Mouse (Mus musculus) embryonic facial prominence, embryonic 14.5 days (tissue): ENCODE data around the gene Ift20. TPM values are rescaled to one million over a fixed set of nuclear protein-coding genes. Genes with fewer than 3 reads are reported as not detected.

Experiments
- ATAC-seq: fragments of 200-750 bp; cut with Nextera tagmentation; 2 replicates; pipeline ENCODE4 v1.8.0; 2017; ENCODE audit warnings: low read depth, moderate number of reproducible peaks, moderate TSS enrichment
- DNase-seq: peaks from one replicate; pipeline ENCODE4 v3.0.0-alpha.2; 2015; ENCODE audit warnings: low spot score
- H3K27ac ChIP-seq: fragments of 300-500 bp; sonication (generic); replicated peaks from 2 replicates; pipeline ENCODE4 v1.5.1; 2014; ENCODE audit warnings: low read depth, mild to moderate bottlenecking, low read length, moderate library complexity
- H3K27me3 ChIP-seq: fragments of 300-500 bp; sonication (generic); replicated peaks from 2 replicates; pipeline ENCODE4 v1.6.1; 2014; ENCODE audit warnings: low read length; ENCODE audit not compliant: control insufficient read depth, insufficient read depth
- H3K36me3 ChIP-seq: fragments of 300-500 bp; sonication (generic); 2 replicates; pipeline ENCODE4 v1.6.1; 2014; ENCODE audit warnings: low read length, mixed read lengths; ENCODE audit not compliant: control insufficient read depth, insufficient read depth
- H3K4me1 ChIP-seq: fragments of 300-500 bp; sonication (generic); 2 replicates; pipeline ENCODE4 v1.6.1; 2014; ENCODE audit warnings: antibody characterized with exemption, low read length; ENCODE audit not compliant: control insufficient read depth, insufficient read depth
- H3K4me2 ChIP-seq: fragments of 300-500 bp; sonication (generic); 2 replicates; pipeline ENCODE4 v1.6.1; 2014; ENCODE audit warnings: low read depth, mild to moderate bottlenecking, low read length, moderate library complexity, mixed read lengths
- H3K4me3 ChIP-seq: fragments of 300-500 bp; sonication (generic); 2 replicates; pipeline ENCODE4 v1.5.1; 2014; ENCODE audit warnings: low read depth, mild to moderate bottlenecking, low read length
- H3K9ac ChIP-seq: fragments of 300-500 bp; sonication (generic); 2 replicates; pipeline ENCODE4 v1.6.1; 2014; ENCODE audit warnings: low read depth, mild to moderate bottlenecking, low read length, moderate library complexity, mixed read lengths
- H3K9me3 ChIP-seq: fragments of 300-500 bp; sonication (generic); 2 replicates; pipeline ENCODE4 v1.6.1; 2016; ENCODE audit warnings: low read length; ENCODE audit not compliant: control insufficient read depth
- WGBS: fragments of 180-500 bp; shearing (Covaris S2); extraction: QIAGEN DNeasy Blood & Tissue Kit; methylation state at CpG from one replicate; pipeline ENCODE4 v1.1.7; 2014; 5-methylcytosine and 5-hydroxymethylcytosine counted together
- polyA plus RNA-seq: library from polyadenylated mRNA; unstranded; fragments of >200 nt; fragmentation: Nextera tagmentation; extraction: Ambion mirVana; gene quantifications from 2 replicates; pipeline ENCODE4 v1.2.1, GENCODE M21; 2014

Ift20 gene
- polyA plus RNA-seq, result 172 and 178 TPM in 2 replicates

GRCm38 (mm10) chr11:78536080-78536689 is at the start of gene Ift20, which contains the start of gene Tnfaip1:
Ift20 (plus strand) TSS chr11:78536361.
Tnfaip1 (minus strand) TSS chr11:78536332.
- WGBS, result under 1% methylated on average over 47 of the region's 52 CpGs

GRCm38 (mm10) chr11:78488168-78488567 is 48.0 kb upstream of the Ift20 start:
- peaks cover 54% of the 10 kb centered on the region for H3K27me3 ChIP-seq
- H3K9ac ChIP-seq, result no peak overlapping the region
- DNase-seq (peak; percentile 40), ATAC-seq (no peak; the same call in 1 of the 2 replicates)
- no peak overlapping the region for H3K27ac ChIP-seq
- H3K4me2 ChIP-seq, result no peak overlapping the region
- H3K4me3 ChIP-seq, result no peak overlapping the region
- H3K36me3 ChIP-seq, result no peaks in the 10 kb centered on the region
- under 1% methylated on average over 8 of the region's 8 CpGs for WGBS
- no peaks in the 10 kb centered on the region for H3K4me1 ChIP-seq
- no peaks in the 10 kb centered on the region for H3K9me3 ChIP-seq

More at GRCm38 (mm10) chr11:78536080-78536689, at the start of gene Ift20, which contains the start of gene Tnfaip1:
- H3K4me3 ChIP-seq, result peak within 1 kb of the TSS; percentile 73
- H3K9me3 ChIP-seq, result no peaks in the 10 kb centered on the region
- DNase-seq, result peak; percentile 100
- peak; percentile 99 for ATAC-seq
- H3K4me2 ChIP-seq, result peak within 1 kb of the TSS; percentile 84
- peak within 1 kb of the TSS; percentile 83 for H3K9ac ChIP-seq
- no peaks in the 10 kb centered on the region for H3K27me3 ChIP-seq
- H3K36me3 ChIP-seq, result peaks cover 35% of the 10 kb centered on the region
- H3K27ac ChIP-seq, result peak within 1 kb of the TSS; percentile 95
- peaks cover 16% of the 10 kb centered on the region for H3K4me1 ChIP-seq

DNA sequence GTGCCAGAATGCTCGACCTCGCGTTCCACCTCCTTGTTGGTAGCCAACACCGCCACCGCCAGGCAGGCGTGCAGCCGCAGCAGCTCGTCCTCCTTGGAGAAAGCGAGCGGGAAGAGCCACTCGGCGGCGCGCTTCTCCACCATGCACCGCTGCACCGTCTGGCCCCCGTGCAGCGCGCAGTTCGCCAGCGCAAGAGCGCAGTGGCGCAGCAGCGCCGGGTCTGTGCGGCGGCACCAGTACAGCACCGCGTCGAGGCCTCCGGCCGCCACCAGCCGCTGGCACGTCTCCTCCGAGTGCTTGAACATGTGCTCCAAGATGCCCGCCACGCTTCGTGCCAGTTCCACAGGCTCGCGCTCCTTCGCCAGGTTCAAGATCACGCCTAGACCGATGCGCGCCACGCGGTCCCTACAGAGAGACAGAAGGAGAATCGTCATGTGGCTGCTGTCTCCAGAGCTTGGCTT is 45.4 kb upstream of the Ift20 start:
- peak; percentile 63 for ATAC-seq
- Histone ChIP-seq H3K36me3 (no peaks in the 10 kb centered on the region), H3K27me3 (peaks cover 57% of the 10 kb centered on the region), H3K9ac (0 out of 2 replicates have a peak overlapping the region, but pooled peaks have one; percentile 10), H3K27ac (no peak overlapping the region), H3K4me3 (peak overlapping the region; percentile 28), H3K4me2 (peak overlapping the region; percentile 49), H3K4me1 (no peaks in the 10 kb centered on the region), H3K9me3 (no peaks in the 10 kb centered on the region)
- peak; percentile 59 for DNase-seq
- 12% methylated on average over 34 of the region's 48 CpGs for WGBS

GRCm38 (mm10) chr11:78495904-78496303 is 40.3 kb upstream of the Ift20 start:
- Histone ChIP-seq H3K27ac (no peak overlapping the region), H3K36me3 (no peaks in the 10 kb centered on the region), H3K4me3 (no peak overlapping the region), H3K9me3 (no peaks in the 10 kb centered on the region), H3K27me3 (peaks cover 35% of the 10 kb centered on the region), H3K9ac (no peak overlapping the region), H3K4me2 (no peak overlapping the region), H3K4me1 (peaks cover 12% of the 10 kb centered on the region; the same call in 1 of the 2 replicates)
- no peak for ATAC-seq
- WGBS, result 4% methylated on average over 6 of the region's 6 CpGs
- DNase-seq, result peak; percentile 69

DNA sequence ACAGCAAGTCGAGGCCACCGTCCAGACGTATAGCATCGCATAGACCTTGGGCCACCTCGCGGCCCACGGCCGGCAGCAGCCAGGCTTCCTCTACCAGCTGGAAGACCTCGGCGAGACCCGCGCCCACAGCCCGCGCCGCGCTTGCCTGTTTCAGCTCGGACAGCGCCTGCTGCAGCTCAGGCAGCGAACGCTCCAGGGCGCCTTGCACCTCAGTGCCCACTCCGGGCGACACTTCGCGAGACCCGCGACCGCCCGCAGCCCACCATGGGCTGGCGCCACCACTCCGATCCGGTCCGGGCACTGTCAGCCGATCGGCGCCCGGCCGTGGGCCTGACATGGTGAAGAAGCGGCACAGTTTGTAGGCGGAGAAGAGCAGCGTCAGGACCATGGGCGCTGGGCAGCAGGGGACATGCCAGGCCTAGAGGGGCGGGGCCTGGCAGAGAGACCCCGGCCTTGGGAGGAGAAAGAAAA is 39.1 kb upstream of the Ift20 start:
- Histone ChIP-seq H3K9ac (peak overlapping the region; percentile 60), H3K4me1 (peaks cover 12% of the 10 kb centered on the region; the same call in 1 of the 2 replicates), H3K27ac (0 out of 2 replicates have a peak overlapping the region, but pooled peaks have one; percentile 10), H3K36me3 (no peaks in the 10 kb centered on the region), H3K4me3 (peak overlapping the region; percentile 50), H3K4me2 (peak overlapping the region; percentile 97), H3K9me3 (no peaks in the 10 kb centered on the region), H3K27me3 (peaks cover 28% of the 10 kb centered on the region)
- WGBS, result under 1% methylated on average over 42 of the region's 44 CpGs
- DNase-seq (peak; percentile 22), ATAC-seq (peak; percentile 50)

DNA sequence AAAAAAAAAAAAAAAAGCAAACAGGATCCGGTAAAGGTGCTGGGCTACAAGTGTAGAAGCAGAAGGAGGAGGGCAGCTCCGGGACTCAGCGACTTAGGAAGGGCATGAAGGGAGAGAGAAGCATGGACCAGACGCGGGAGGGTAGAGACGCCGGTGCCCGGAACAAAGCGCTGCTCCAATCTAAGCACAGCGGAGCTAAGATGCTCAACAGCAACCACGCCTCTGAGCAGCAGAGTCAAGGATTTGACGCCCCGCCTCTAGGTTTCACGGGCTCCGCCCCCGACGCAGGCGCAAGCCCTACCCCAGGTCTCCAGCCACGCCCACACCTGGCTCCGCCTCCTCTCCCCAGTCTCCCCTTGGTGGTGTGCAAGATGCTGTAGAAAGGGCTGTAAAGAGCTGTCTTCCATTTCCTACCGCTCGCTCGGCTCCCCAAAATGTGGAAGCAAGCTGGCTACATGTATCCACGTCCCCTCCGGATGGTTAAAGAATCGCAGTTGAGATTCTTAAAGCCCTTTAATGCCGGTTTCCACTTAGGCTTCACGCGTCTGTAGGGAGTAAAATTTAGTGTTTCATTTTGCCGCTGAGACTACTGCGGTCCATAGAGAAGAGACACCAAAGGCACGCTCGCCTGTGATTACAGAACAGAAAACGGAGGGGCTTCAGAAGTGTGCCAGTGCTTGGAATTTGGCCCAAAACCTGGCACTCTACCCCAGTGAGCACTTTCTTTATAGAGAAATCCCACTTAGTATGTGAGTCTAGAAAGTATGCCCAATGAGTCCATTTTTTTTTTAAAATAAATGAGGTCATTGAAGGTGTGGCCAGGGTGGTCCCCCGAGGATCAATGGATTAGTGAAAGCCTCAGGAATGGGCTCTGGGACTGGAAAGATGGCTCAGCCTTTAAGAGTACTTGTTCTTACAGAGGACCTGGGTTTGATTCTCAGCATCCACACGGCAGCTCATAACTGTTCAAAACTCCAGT is 38.3 kb upstream of the Ift20 start, which contains the start of gene Sarm1:
Gene Sarm1, minus strand, starts transcription at position 211 of the 979 bp plus-strand sequence.
- Histone ChIP-seq H3K9me3 (no peaks in the 10 kb centered on the region), H3K36me3 (no peaks in the 10 kb centered on the region), H3K27me3 (peaks cover 28% of the 10 kb centered on the region), H3K4me1 (peaks cover 12% of the 10 kb centered on the region; the same call in 1 of the 2 replicates), H3K4me3 (peak within 1 kb of the TSS; percentile 50), H3K4me2 (peak within 1 kb of the TSS; percentile 97), H3K9ac (peak within 1 kb of the TSS; percentile 60), H3K27ac (peak within 1 kb of the TSS; percentile 10; the same call in 1 of the 2 replicates)
- ATAC-seq (peak; percentile 98), DNase-seq (peak; percentile 97)
- WGBS, result 3% methylated on average over 31 of the region's 36 CpGs

- Histone ChIP-seq H3K27me3 (peaks cover 28% of the 10 kb centered on the region), H3K9ac (peak within 1 kb of the TSS; percentile 60), H3K4me2 (peak within 1 kb of the TSS; percentile 97), H3K27ac (no peak within 1 kb of the TSS; the same call in 1 of the 2 replicates), H3K4me1 (peaks cover 12% of the 10 kb centered on the region; the same call in 1 of the 2 replicates), H3K4me3 (peak within 1 kb of the TSS; percentile 50), H3K36me3 (no peaks in the 10 kb centered on the region), H3K9me3 (no peaks in the 10 kb centered on the region)
- ATAC-seq (no peak), DNase-seq (no peak)
- 59% methylated on average over 7 of the region's 7 CpGs for WGBS
Measured at GRCm38 (mm10) chr11:78499004-78499403, 37.2 kb upstream of the Ift20 start, which contains the start of gene Vtn. Vtn (plus strand) TSS chr11:78499091.

DNA sequence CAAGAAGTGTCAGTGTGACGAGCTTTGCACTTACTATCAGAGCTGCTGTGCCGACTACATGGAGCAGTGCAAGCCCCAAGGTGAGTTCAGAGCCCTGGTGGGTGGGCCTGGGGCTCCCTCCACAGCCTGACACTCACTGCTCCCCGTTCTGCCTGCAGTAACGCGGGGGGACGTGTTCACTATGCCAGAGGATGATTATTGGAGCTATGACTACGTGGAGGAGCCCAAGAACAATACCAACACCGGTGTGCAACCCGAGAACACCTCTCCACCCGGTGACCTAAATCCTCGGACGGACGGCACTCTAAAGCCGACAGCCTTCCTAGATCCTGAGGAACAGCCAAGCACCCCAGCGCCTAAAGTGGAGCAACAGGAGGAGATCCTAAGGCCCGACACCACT is 36.6 kb upstream of the Ift20 start:
- 44% methylated on average over 13 of the region's 16 CpGs for WGBS

More for the DNA sequence above, 36.6 kb upstream of the Ift20 start:
- Histone ChIP-seq H3K27me3 (peaks cover 28% of the 10 kb centered on the region), H3K4me3 (no peak overlapping the region), H3K4me1 (peaks cover 12% of the 10 kb centered on the region; the same call in 1 of the 2 replicates), H3K27ac (no peak overlapping the region), H3K36me3 (no peaks in the 10 kb centered on the region), H3K4me2 (no peak overlapping the region), H3K9ac (no peak overlapping the region), H3K9me3 (no peaks in the 10 kb centered on the region)
- no peak for DNase-seq
- no peak for ATAC-seq
